Mouse (Mus musculus) intestine, embryonic 16.5 days (tissue): ENCODE data around the gene Grin2a. TPM values are rescaled to one million over a fixed set of nuclear protein-coding genes. Genes with fewer than 3 reads are reported as not detected.

Experiments used
- ATAC-seq: fragments of 200-750 bp; cut with Nextera tagmentation; 2 replicates; pipeline ENCODE4 v1.8.0; 2017; ENCODE audit warnings: moderate TSS enrichment, moderate library complexity
- H3K27ac ChIP-seq: fragments of 300-500 bp; sonication (generic); 2 replicates; pipeline ENCODE4 v1.5.1; 2014; ENCODE audit warnings: mild to moderate bottlenecking, low read length
- H3K27me3 ChIP-seq: fragments of 300-500 bp; sonication (generic); replicated peaks from 2 replicates; pipeline ENCODE4 v1.6.1; 2014; ENCODE audit warnings: low read length, control low read depth, mixed read lengths; ENCODE audit not compliant: control insufficient read depth, insufficient read depth
- H3K36me3 ChIP-seq: fragments of 300-500 bp; sonication (generic); 2 replicates; pipeline ENCODE4 v1.6.1; 2014; ENCODE audit warnings: low read length, control low read depth; ENCODE audit not compliant: control insufficient read depth, insufficient read depth
- H3K4me1 ChIP-seq: fragments of 300-500 bp; sonication (generic); 2 replicates; pipeline ENCODE4 v1.6.1; 2014; ENCODE audit warnings: low read length, control low read depth, mixed read lengths; ENCODE audit not compliant: control insufficient read depth, insufficient read depth
- H3K4me2 ChIP-seq: fragments of 300-500 bp; sonication (generic); 2 replicates; pipeline ENCODE4 v1.6.1; 2014; ENCODE audit warnings: low read depth, low read length, control low read depth
- H3K4me3 ChIP-seq: fragments of 300-500 bp; sonication (generic); 2 replicates; pipeline ENCODE4 v1.5.1; 2014; ENCODE audit warnings: mild to moderate bottlenecking, low read length
- H3K9ac ChIP-seq: fragments of 300-500 bp; sonication (generic); 2 replicates; pipeline ENCODE4 v1.6.1; 2014; ENCODE audit warnings: low read depth, low read length
- H3K9me3 ChIP-seq: fragments of 300-500 bp; sonication (generic); 2 replicates; pipeline ENCODE4 v1.6.1; 2016; ENCODE audit warnings: low read length, control low read depth; ENCODE audit not compliant: control insufficient read depth
- WGBS: fragments of 180-500 bp; shearing (Covaris S2); extraction: QIAGEN DNeasy Blood & Tissue Kit; methylation state at CpG from one replicate; pipeline ENCODE4 v1.1.7; 2014; 5-methylcytosine and 5-hydroxymethylcytosine counted together
- polyA plus RNA-seq: library from polyadenylated mRNA; unstranded; fragments of >200 nt; fragmentation: Nextera tagmentation; extraction: Ambion mirVana; gene quantifications from 2 replicates; pipeline ENCODE4 v1.2.1, GENCODE M21; 2015

Gene Grin2a
- polyA plus RNA-seq, 1 experiment from 2014 or later = 0.12 TPM

GRCm38 (mm10) chr16:9985041-9985440, 10.3 kb downstream of the Grin2a start:
- Histone ChIP-seq H3K27ac (no peak overlapping the region), H3K4me3 (no peak overlapping the region), H3K27me3 (no peaks in the 10 kb centered on the region), H3K36me3 (no peaks in the 10 kb centered on the region), H3K9ac (no peak overlapping the region), H3K4me2 (no peak overlapping the region), H3K4me1 (no peaks in the 10 kb centered on the region), H3K9me3 (no peaks in the 10 kb centered on the region)
- WGBS = 71% methylated on average over 3 of the region's 3 CpGs
- no peak for ATAC-seq

- no peaks in the 10 kb centered on the region for H3K9me3 ChIP-seq
- H3K4me2 ChIP-seq = no peak overlapping the region
- ATAC-seq = no peak
- 75% methylated on average over 2 of the region's 2 CpGs for WGBS
- no peak overlapping the region for H3K27ac ChIP-seq
- H3K4me1 ChIP-seq = no peaks in the 10 kb centered on the region
- H3K27me3 ChIP-seq = no peaks in the 10 kb centered on the region
- H3K36me3 ChIP-seq = no peaks in the 10 kb centered on the region
- H3K9ac ChIP-seq = no peak overlapping the region
- no peak overlapping the region for H3K4me3 ChIP-seq
Observed at GRCm38 (mm10) chr16:9980641-9981040, 14.7 kb downstream of the Grin2a start.

GRCm38 (mm10) chr16:9978173-9978572, 17.2 kb downstream of the Grin2a start:
- Histone ChIP-seq H3K4me3 (no peak overlapping the region), H3K36me3 (no peaks in the 10 kb centered on the region), H3K4me2 (no peak overlapping the region), H3K4me1 (no peaks in the 10 kb centered on the region), H3K9me3 (no peaks in the 10 kb centered on the region), H3K9ac (no peak overlapping the region), H3K27ac (no peak overlapping the region), H3K27me3 (no peaks in the 10 kb centered on the region)
- ATAC-seq = no peak
- WGBS = 74% methylated on average over 2 of the region's 2 CpGs

DNA sequence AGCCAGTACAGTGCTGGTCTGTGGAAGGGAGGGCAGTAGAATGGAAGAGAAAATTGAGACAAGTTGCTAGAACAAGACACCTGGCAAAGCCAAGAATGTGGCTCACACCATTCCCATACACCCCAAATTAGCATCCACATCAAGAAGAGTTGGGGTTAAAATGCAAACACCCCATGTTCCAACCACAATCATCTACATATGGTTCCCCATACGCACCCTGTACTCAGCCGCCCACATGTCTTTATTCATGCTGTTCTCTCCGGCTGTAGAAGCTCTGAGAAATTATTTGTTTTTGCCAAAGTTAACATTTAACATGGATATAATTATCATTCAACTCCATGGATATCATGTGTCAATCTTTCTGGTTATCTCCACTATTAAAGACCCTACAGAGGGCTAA, 22.7 kb downstream of the Grin2a start:
- no peaks in the 10 kb centered on the region for H3K27me3 ChIP-seq
- H3K4me2 ChIP-seq = no peak overlapping the region
- no peak for ATAC-seq
- no peak overlapping the region for H3K4me3 ChIP-seq
- H3K9ac ChIP-seq = no peak overlapping the region
- H3K4me1 ChIP-seq = no peaks in the 10 kb centered on the region
- no peaks in the 10 kb centered on the region for H3K9me3 ChIP-seq
- H3K36me3 ChIP-seq = no peaks in the 10 kb centered on the region
- H3K27ac ChIP-seq = no peak overlapping the region
- WGBS = 78% methylated on average over 3 of the region's 3 CpGs

- H3K36me3 ChIP-seq = no peaks in the 10 kb centered on the region
- H3K27ac ChIP-seq = no peak overlapping the region
- H3K4me2 ChIP-seq = no peak overlapping the region
- WGBS = 77% methylated on average over 6 of the region's 6 CpGs
- H3K4me1 ChIP-seq = no peaks in the 10 kb centered on the region
- H3K4me3 ChIP-seq = no peak overlapping the region
- no peaks in the 10 kb centered on the region for H3K9me3 ChIP-seq
- no peak for ATAC-seq
- H3K9ac ChIP-seq = no peak overlapping the region
- H3K27me3 ChIP-seq = no peaks in the 10 kb centered on the region
Observed at GRCm38 (mm10) chr16:9964469-9964868, 30.9 kb downstream of the Grin2a start.

DNA sequence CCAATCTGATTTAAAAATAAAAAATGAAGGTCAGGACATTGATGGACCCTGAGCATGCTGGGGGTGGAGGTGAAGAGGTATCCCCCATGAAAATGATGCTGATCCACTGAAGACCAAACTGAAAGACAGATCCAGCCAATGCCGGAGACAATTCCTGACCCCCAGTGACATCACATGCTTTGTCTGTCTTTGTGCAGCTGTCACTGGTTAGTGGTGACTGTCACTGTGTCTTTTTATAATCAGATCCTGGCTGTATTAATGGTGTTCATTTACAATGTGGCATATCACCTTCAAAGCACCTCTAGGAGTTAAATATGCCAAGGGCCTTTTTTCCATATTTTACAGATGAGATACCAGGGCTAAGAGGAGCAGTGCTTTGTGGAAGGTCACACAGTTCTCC, 32.9 kb downstream of the Grin2a start:
- Histone ChIP-seq H3K9me3 (no peaks in the 10 kb centered on the region), H3K27me3 (no peaks in the 10 kb centered on the region), H3K27ac (no peak overlapping the region), H3K4me2 (no peak overlapping the region), H3K4me3 (no peak overlapping the region), H3K9ac (no peak overlapping the region), H3K36me3 (no peaks in the 10 kb centered on the region), H3K4me1 (no peaks in the 10 kb centered on the region)
- 86% methylated on average over 1 of the region's 1 CpGs for WGBS
- no peak for ATAC-seq

GRCm38 (mm10) chr16:9959340-9959739, 36.0 kb downstream of the Grin2a start:
- Histone ChIP-seq H3K4me3 (no peak overlapping the region), H3K4me1 (no peaks in the 10 kb centered on the region), H3K27ac (no peak overlapping the region), H3K9ac (no peak overlapping the region), H3K4me2 (no peak overlapping the region), H3K27me3 (no peaks in the 10 kb centered on the region), H3K36me3 (no peaks in the 10 kb centered on the region), H3K9me3 (no peaks in the 10 kb centered on the region)
- WGBS = 46% methylated on average over 1 of the region's 1 CpGs
- ATAC-seq = no peak

DNA sequence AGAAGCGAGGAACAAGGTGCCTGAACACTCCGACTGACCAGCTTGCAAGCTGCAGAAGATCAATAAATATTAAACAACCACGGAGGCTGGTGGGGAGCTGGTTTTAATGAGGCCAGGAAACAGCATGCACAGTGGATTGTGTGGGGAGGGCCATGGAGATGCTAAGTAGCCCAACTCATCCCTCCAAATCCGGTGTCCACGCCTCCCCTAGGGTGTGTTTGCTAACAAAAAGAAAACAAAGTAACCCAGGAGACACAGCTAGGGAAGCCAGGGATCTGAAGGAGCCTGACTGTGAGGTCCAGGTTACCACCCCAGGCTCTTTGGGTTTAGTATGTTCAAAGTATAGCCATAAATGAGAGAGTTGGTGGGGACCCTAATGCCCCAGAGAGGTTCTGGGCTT, 41.1 kb downstream of the Grin2a start:
- Histone ChIP-seq H3K4me2 (no peak overlapping the region), H3K27me3 (no peaks in the 10 kb centered on the region), H3K36me3 (no peaks in the 10 kb centered on the region), H3K4me1 (no peaks in the 10 kb centered on the region), H3K9me3 (no peaks in the 10 kb centered on the region), H3K9ac (no peak overlapping the region), H3K27ac (no peak overlapping the region), H3K4me3 (no peak overlapping the region)
- ATAC-seq = no peak
- WGBS = 30% methylated on average over 5 of the region's 5 CpGs

- Histone ChIP-seq H3K36me3 (no peaks in the 10 kb centered on the region), H3K27ac (no peak overlapping the region), H3K9me3 (no peaks in the 10 kb centered on the region), H3K4me3 (no peak overlapping the region), H3K4me1 (no peaks in the 10 kb centered on the region), H3K27me3 (no peaks in the 10 kb centered on the region), H3K9ac (no peak overlapping the region), H3K4me2 (no peak overlapping the region)
- WGBS = 83% methylated on average over 5 of the region's 5 CpGs
- no peak for ATAC-seq
Observed at GRCm38 (mm10) chr16:9953396-9953831, 41.9 kb downstream of the Grin2a start.

GRCm38 (mm10) chr16:9949250-9949649, 46.1 kb downstream of the Grin2a start:
- no peak overlapping the region for H3K27ac ChIP-seq
- WGBS = 78% methylated on average over 3 of the region's 3 CpGs

More at GRCm38 (mm10) chr16:9949250-9949649, 46.1 kb downstream of the Grin2a start:
- H3K4me2 ChIP-seq = no peak overlapping the region
- H3K27me3 ChIP-seq = no peaks in the 10 kb centered on the region
- no peak for ATAC-seq
- H3K9me3 ChIP-seq = no peaks in the 10 kb centered on the region
- no peaks in the 10 kb centered on the region for H3K36me3 ChIP-seq
- H3K4me3 ChIP-seq = no peak overlapping the region
- no peak overlapping the region for H3K9ac ChIP-seq
- H3K4me1 ChIP-seq = no peaks in the 10 kb centered on the region
